Comparison of ENCODE assay signal across 8 mouse cellular contexts in genomic region chr2:180218677-180219076, GRCm38 (mm10). TPM values are rescaled to one million over a fixed set of nuclear protein-coding genes. Genes with fewer than 3 reads are reported as not detected.
DNase-seq lines count a peak whose midpoint lies in the region; ATAC-seq and TF ChIP-seq lines count a peak whose summit lies in the region.

No protein-coding gene starts in this region.

- no peak for DNase-seq in hindbrain, embryonic 14.5 days (ENCODE audit: low spot score)
- DNase-seq in forebrain, postnatal 0 days: no peak
- DNase-seq in kidney, adult 8-10 months: peak; percentile 66 to 69
- DNase-seq in lung, postnatal 25 days (ENCODE audit: low spot score): peak; percentile 70
- no peak for DNase-seq in thymus, postnatal 36 days
- DNase-seq in thymus, postnatal 4 days: no peak
- DNase-seq in spleen, postnatal 14 days (ENCODE audit: low spot score in 2 of 2): no peak

- H3K4me2 ChIP-seq in hindbrain, embryonic 12.5 days (replicated peaks): no peak overlapping the region
- H3K4me2 ChIP-seq in hindbrain, embryonic 14.5 days (replicated peaks): no peak overlapping the region
- no peak overlapping the region for H3K4me2 ChIP-seq in forebrain, postnatal 0 days (ENCODE audit: low read depth)

- H3K27me3 ChIP-seq in hindbrain, embryonic 12.5 days: peaks cover 16% of the 10 kb centered on the region
- peaks cover 4% of the 10 kb centered on the region; the same call in 1 of the 2 replicates for H3K27me3 ChIP-seq in hindbrain, embryonic 14.5 days (ENCODE audit: control insufficient read depth, insufficient read depth, low read length)
- no peaks in the 10 kb centered on the region for H3K27me3 ChIP-seq in forebrain, postnatal 0 days (ENCODE audit: insufficient read depth, low read length)

- WGBS in hindbrain, embryonic 12.5 days: 26% methylated on average over 5 of the region's 5 CpGs
- WGBS in hindbrain, embryonic 14.5 days: 36% methylated on average over 5 of the region's 5 CpGs
- 14% methylated on average over 5 of the region's 5 CpGs for WGBS in forebrain, postnatal 0 days

- H3K4me1 ChIP-seq in hindbrain, embryonic 12.5 days: peaks cover 30% of the 10 kb centered on the region
- no peaks in the 10 kb centered on the region; the same call in 1 of the 2 replicates for H3K4me1 ChIP-seq in hindbrain, embryonic 14.5 days (replicated peaks; ENCODE audit: control insufficient read depth, insufficient read depth, low read length)
- H3K4me1 ChIP-seq in forebrain, postnatal 0 days (ENCODE audit: insufficient read depth): no peaks in the 10 kb centered on the region; the same call in 1 of the 2 replicates

- no peak overlapping the region for H3K27ac ChIP-seq in hindbrain, embryonic 12.5 days
- no peak overlapping the region for H3K27ac ChIP-seq in hindbrain, embryonic 14.5 days
- no peak overlapping the region for H3K27ac ChIP-seq in forebrain, postnatal 0 days (ENCODE audit: low read depth, low read length)

- H3K36me3 ChIP-seq in hindbrain, embryonic 12.5 days: no peaks in the 10 kb centered on the region
- no peaks in the 10 kb centered on the region for H3K36me3 ChIP-seq in hindbrain, embryonic 14.5 days (replicated peaks; ENCODE audit: control insufficient read depth, insufficient read depth)
- no peaks in the 10 kb centered on the region for H3K36me3 ChIP-seq in forebrain, postnatal 0 days (ENCODE audit: insufficient read depth)

- H3K4me3 ChIP-seq in hindbrain, embryonic 12.5 days: no peak overlapping the region
- no peak overlapping the region for H3K4me3 ChIP-seq in hindbrain, embryonic 14.5 days (replicated peaks; ENCODE audit: low read length)
- H3K4me3 ChIP-seq in forebrain, postnatal 0 days (ENCODE audit: low read depth, low read length): no peak overlapping the region

- no peak for TF ChIP-seq CTCF in forebrain, postnatal 0 days (IDR thresholded peaks at IDR 0.05; ENCODE audit: low read depth)

- no peaks in the 10 kb centered on the region for H3K9me3 ChIP-seq in hindbrain, embryonic 12.5 days (replicated peaks)
- no peaks in the 10 kb centered on the region for H3K9me3 ChIP-seq in hindbrain, embryonic 14.5 days (ENCODE audit: control insufficient read depth, low read length)
- H3K9me3 ChIP-seq in forebrain, postnatal 0 days (ENCODE audit: low read length): no peaks in the 10 kb centered on the region

- peak overlapping the region; percentile 5; the same call in 1 of the 2 replicates for H3K9ac ChIP-seq in hindbrain, embryonic 12.5 days
- H3K9ac ChIP-seq in hindbrain, embryonic 14.5 days: no peak overlapping the region
- H3K9ac ChIP-seq in forebrain, postnatal 0 days: no peak overlapping the region

- ATAC-seq in hindbrain, embryonic 12.5 days (ENCODE audit: low FRiP score): no peak
- ATAC-seq in hindbrain, embryonic 14.5 days (ENCODE audit: low FRiP score): no peak
- ATAC-seq in forebrain, postnatal 0 days: peak; percentile 40

RNA-seq across cellular contexts. Expression of gene Lama5, which starts 7.0 kb away (rescaled TPM):
- 5.8 and 8.7 TPM in 2 replicates for polyA plus RNA-seq in hindbrain, embryonic 12.5 days (2016; fragmentation: Nextera tagmentation; extraction: Ambion mirVana)
- 2.6 and 2.9 TPM in 2 replicates for polyA plus RNA-seq in hindbrain, embryonic 14.5 days (2014; fragmentation: Nextera tagmentation; extraction: Ambion mirVana)
- total RNA-seq in forebrain, postnatal 0 days (2014; rRNA removed): 3.5 and 8.9 TPM in 2 replicates
- 1.4 and 1.7 TPM in 2 replicates for polyA plus RNA-seq in forebrain, postnatal 0 days (2015; fragmentation: Nextera tagmentation; extraction: Ambion mirVana)

RNA-seq across cellular contexts. Expression of gene Rps21, which starts 38.5 kb away (rescaled TPM):
- 393 and 423 TPM in 2 replicates for polyA plus RNA-seq in hindbrain, embryonic 12.5 days (2016; fragmentation: Nextera tagmentation; extraction: Ambion mirVana)
- 372 and 509 TPM in 2 replicates for polyA plus RNA-seq in hindbrain, embryonic 14.5 days (2014; fragmentation: Nextera tagmentation; extraction: Ambion mirVana)
- total RNA-seq in forebrain, postnatal 0 days (2014; rRNA removed): 848 and 1,386 TPM in 2 replicates
- 439 and 570 TPM in 2 replicates for polyA plus RNA-seq in forebrain, postnatal 0 days (2015; fragmentation: Nextera tagmentation; extraction: Ambion mirVana)

RNA-seq across cellular contexts. Expression of gene Adrm1, which starts 47.4 kb away (rescaled TPM):
- 198 and 200 TPM in 2 replicates for polyA plus RNA-seq in hindbrain, embryonic 12.5 days (2016; fragmentation: Nextera tagmentation; extraction: Ambion mirVana)
- polyA plus RNA-seq in hindbrain, embryonic 14.5 days (2014; fragmentation: Nextera tagmentation; extraction: Ambion mirVana): 148 and 149 TPM in 2 replicates
- total RNA-seq in forebrain, postnatal 0 days (2014; rRNA removed): 133 and 168 TPM in 2 replicates
- polyA plus RNA-seq in forebrain, postnatal 0 days (2015; fragmentation: Nextera tagmentation; extraction: Ambion mirVana): 219 and 222 TPM in 2 replicates

RNA-seq across cellular contexts. Expression of gene Cables2, which starts 54.6 kb away (rescaled TPM):
- 29.4 and 29.5 TPM in 2 replicates for polyA plus RNA-seq in hindbrain, embryonic 12.5 days (2016; fragmentation: Nextera tagmentation; extraction: Ambion mirVana)
- polyA plus RNA-seq in hindbrain, embryonic 14.5 days (2014; fragmentation: Nextera tagmentation; extraction: Ambion mirVana): 40.6 and 40.9 TPM in 2 replicates
- total RNA-seq in forebrain, postnatal 0 days (2014; rRNA removed): 46.6 and 58.8 TPM in 2 replicates
- polyA plus RNA-seq in forebrain, postnatal 0 days (2015; fragmentation: Nextera tagmentation; extraction: Ambion mirVana): 21.1 and 28.4 TPM in 2 replicates

Comparison
In these comparisons a context has a peak if more than half of its experiments do, and no peak if none do; other contexts are left out.
1. DNase-seq: peak in kidney, adult 8-10 months (2 of 2) and lung, postnatal 25 days (single experiment); none in hindbrain, embryonic 14.5 days (single experiment), forebrain, postnatal 0 days (single experiment), thymus, postnatal 36 days (0 of 2), thymus, postnatal 4 days (single experiment) and spleen, postnatal 14 days (0 of 2).